Mouse (Mus musculus) kidney, adult 2 months (tissue): ENCODE data around the gene Ripk1. TPM values are rescaled to one million over a fixed set of nuclear protein-coding genes. Genes with fewer than 3 reads are reported as not detected.

ENCODE experiments used
- DNase-seq: peaks from one replicate; pipeline ENCODE4 v3.0.0; 2021
- H3K27ac ChIP-seq: fragments of 200-500 bp; 2 replicates; pipeline ENCODE4 v1.5.1; 2012; ENCODE audit warnings: low read depth, low read length, control low read depth, inconsistent platforms; ENCODE audit not compliant: insufficient read depth
- H3K27me3 ChIP-seq: fragments of 200-500 bp; replicated peaks from 2 replicates; pipeline ENCODE4 v1.6.1; 2012; ENCODE audit warnings: mild to moderate bottlenecking, moderate library complexity, low read length, inconsistent platforms; ENCODE audit not compliant: control insufficient read depth, insufficient read depth
- H3K36me3 ChIP-seq: fragments of 200-500 bp; 2 replicates; pipeline ENCODE4 v1.6.1; 2012; ENCODE audit warnings: mild to moderate bottlenecking, moderate library complexity, low read length, inconsistent platforms; ENCODE audit not compliant: control insufficient read depth, insufficient read depth
- H3K4me1 ChIP-seq: fragments of 200-500 bp; 2 replicates; pipeline ENCODE4 v1.6.1; 2011; ENCODE audit warnings: low read length; ENCODE audit not compliant: control insufficient read depth, insufficient read depth
- H3K4me3 ChIP-seq: fragments of 200-500 bp; 2 replicates; pipeline ENCODE4 v1.5.1; 2011; ENCODE audit warnings: mild to moderate bottlenecking, low read depth, low read length, control low read depth; ENCODE audit not compliant: insufficient read depth
- CTCF ChIP-seq: fragments of 200-500 bp; conservative IDR thresholded peaks from 2 replicates; pipeline ENCODE4 v1.5.1; 2011; ENCODE audit warnings: low read depth, mild to moderate bottlenecking, control low read depth, low read length, moderate library complexity, mixed read lengths; ENCODE audit not compliant: insufficient read depth, insufficient read length
- POLR2A ChIP-seq: fragments of 200-500 bp; IDR thresholded peaks from one replicate; pipeline ENCODE4 v1.6.1; 2011; ENCODE audit warnings: low read depth, low read length, control low read depth
- WGBS: fragments of 180-500 bp; shearing (Covaris S2); methylation state at CpG from one replicate; pipeline ENCODE4 v1.1.7; 2018; 5-methylcytosine and 5-hydroxymethylcytosine counted together
- polyA plus RNA-seq: library from polyadenylated mRNA; depleted of rRNA; stranded (reverse); fragments of >200 nt; gene quantifications from 2 replicates; pipeline ENCODE4 v1.2.3, GENCODE M21; 2012; rRNA removed

The Ripk1 gene
- 7.4 and 7.6 TPM in 2 replicates for polyA plus RNA-seq

DNA sequence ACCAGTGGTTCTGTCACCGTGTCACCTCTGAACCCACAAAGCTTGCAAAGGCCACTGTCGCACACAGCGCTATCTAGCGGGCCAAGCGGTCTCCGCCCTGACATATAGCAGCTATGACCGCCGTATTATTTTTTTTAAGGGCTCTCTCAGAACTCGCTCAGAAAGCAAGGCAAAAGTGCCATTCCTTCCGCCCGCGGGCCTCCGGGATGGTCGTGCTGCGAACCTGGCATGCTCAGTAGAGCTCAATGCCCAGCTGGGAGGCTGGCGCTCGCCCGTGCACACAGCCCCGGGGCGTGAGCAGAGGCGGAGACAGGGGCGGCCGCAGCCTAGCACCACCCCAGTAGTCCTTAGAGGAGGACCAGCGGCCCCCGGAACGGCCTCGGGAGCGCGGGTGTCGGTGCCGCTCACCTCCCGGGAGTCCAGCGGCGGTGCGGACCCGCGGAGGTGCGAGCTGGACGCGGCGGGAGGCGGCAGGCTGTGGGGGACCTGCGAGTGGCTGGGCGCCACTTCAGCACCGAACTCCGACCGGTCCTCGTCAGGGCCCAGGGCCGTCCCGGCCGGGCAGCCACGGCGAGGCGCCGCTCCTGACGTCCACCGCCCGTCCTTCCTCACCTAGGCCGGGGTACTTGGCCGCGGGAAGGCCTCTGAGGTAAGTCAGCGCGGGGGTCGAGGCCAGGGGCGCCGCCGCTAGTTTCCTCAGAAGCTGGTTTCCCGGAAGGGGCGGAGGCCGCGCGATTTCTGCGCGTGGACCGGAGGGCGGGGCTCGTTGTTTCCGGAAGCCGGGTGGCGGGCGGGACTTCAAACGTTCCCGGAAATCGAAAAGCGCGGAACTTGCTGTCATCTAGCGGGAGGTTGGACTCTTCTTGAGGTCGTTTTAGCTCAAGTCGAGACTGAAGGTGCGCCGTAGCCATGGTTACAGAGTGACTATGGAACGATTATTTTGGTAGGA lies at the start of gene Ripk1, which contains the start of gene Serpinb6a:
Ripk1 (plus strand) TSS at position 306 of the 949 bp plus-strand sequence.
Serpinb6a (minus strand) TSS at position 737 of the 949 bp plus-strand sequence.
- peak; percentile 94 for DNase-seq
- peaks cover 4% of the 10 kb centered on the region; the same call in 1 of the 2 replicates for H3K4me1 ChIP-seq
- no peaks in the 10 kb centered on the region for H3K36me3 ChIP-seq
- H3K4me3 ChIP-seq = peak within 1 kb of the TSS; percentile 87
- TF ChIP-seq POLR2A (peak; percentile 40), CTCF (peak; percentile 34; the same call in 1 of the 2 replicates)
- under 1% methylated on average over 92 of the region's 92 CpGs for WGBS
- H3K27ac ChIP-seq = peak within 1 kb of the TSS; percentile 75
- H3K27me3 ChIP-seq = no peaks in the 10 kb centered on the region

DNA sequence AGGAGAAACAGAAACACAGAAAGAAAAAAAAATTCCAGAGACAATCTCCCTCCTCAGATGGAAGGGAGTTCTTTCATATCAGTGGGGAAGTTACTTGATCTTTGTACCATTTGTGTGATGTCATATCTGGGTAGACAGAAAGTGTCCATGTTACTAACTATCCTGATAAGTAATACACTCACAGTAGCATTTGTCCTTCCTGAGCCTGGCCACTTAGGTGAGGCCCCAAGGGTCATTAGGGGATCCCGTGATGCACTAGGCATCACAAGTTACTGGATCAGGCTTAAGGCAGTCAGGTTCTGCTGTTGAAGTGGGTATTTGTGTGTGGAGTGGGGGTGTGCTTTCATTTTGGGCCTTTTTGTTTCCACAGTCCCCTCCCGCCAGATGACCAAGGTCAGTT lies 49.2 kb upstream of the Ripk1 start:
- 87% methylated on average over 2 of the region's 2 CpGs for WGBS

GRCm38 (mm10) chr13:33956571-33957421 lies 45.4 kb upstream of the Ripk1 start:
- WGBS = 42% methylated on average over 6 of the region's 6 CpGs
- Histone ChIP-seq H3K36me3 (no peaks in the 10 kb centered on the region), H3K27me3 (no peaks in the 10 kb centered on the region), H3K4me1 (peaks cover 7% of the 10 kb centered on the region; the same call in 1 of the 2 replicates), H3K4me3 (no peak overlapping the region), H3K27ac (no peak overlapping the region)
- TF ChIP-seq POLR2A = no peak
- TF ChIP-seq CTCF = peak; percentile 26; the same call in 1 of the 2 replicates
- peak; percentile 63 for DNase-seq

More for the DNA sequence above, 49.2 kb upstream of the Ripk1 start:
- Histone ChIP-seq H3K27ac (no peak overlapping the region), H3K27me3 (no peaks in the 10 kb centered on the region), H3K36me3 (no peaks in the 10 kb centered on the region), H3K4me1 (peaks cover 7% of the 10 kb centered on the region; the same call in 1 of the 2 replicates), H3K4me3 (no peak overlapping the region)
- DNase-seq = no peak
- no peak for TF ChIP-seq POLR2A
- TF ChIP-seq CTCF = no peak

DNA sequence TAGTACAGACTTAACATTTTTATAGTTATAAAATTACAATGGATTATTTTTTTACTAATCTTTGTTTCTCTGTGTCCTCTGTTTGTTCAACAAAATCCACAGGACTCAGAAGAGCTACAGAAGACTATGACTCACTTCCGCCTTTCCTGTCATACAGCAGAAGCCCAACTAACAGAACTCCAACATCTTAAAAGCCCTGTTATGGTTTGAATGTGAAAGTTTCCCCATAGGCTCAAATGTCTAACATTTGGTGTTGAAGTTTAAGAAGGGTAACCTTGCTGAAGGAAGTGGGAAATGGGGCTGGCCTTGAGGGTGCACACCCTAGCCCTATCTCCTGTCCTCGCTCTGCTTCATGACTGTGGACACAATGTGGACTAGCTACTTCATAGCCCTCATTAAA lies 42.4 kb upstream of the Ripk1 start:
- H3K4me3 ChIP-seq = no peak overlapping the region
- TF ChIP-seq POLR2A (no peak), CTCF (no peak)
- WGBS = 94% methylated on average over 2 of the region's 2 CpGs

DNA sequence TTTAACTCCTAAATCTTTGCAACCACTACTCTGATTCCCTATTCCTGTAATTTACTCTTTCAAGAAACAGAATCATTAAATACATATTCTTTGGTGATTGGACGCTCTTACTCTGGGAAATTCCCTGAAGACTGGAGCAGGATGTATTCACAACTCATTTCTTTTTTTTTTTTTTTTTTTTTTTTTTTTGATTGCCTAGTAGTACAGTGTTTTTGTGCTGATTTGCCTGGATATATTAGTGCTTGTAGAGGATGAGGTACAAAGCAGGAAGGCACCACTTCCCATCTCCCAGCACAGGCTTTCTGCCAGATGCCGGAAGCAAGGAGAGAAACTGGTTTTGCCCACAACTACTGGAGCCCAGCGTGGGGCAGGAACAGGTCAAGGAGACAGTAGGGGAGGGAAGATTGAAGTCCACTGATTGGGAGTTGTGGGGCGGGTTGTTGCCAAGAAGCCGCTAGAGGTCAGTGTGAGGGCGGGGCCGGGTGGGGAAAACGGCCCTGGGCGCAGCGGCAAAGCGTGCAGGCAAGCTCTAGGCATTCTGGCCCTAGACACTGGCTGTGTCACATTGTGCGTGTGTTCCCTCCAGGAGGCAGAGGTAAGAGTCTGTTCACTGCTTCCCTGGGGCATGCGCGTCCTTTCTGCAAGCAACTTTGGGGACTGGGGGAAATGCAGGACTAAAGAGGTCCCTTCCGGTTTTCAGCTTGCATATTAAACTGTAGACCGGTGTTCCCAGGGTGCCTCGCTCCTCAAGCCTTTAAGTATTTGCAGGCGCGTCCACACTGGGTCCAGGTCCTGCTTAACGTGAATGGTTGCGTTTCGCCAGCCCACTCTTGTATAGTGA lies 37.7 kb upstream of the Ripk1 start, which contains the start of gene Nqo2:
Nqo2 (plus strand) TSS at position 482 of the 841 bp plus-strand sequence.
- no peaks in the 10 kb centered on the region for H3K4me1 ChIP-seq
- no peaks in the 10 kb centered on the region for H3K27me3 ChIP-seq
- H3K4me3 ChIP-seq = peak within 1 kb of the TSS; percentile 69
- 0 out of 2 replicates have a peak, but pooled peaks have one; percentile 29 for TF ChIP-seq CTCF
- peak; percentile 32 for TF ChIP-seq POLR2A
- DNase-seq = peak; percentile 93
- peak within 1 kb of the TSS; percentile 92 for H3K27ac ChIP-seq
- WGBS = 1% methylated on average over 22 of the region's 22 CpGs
- H3K36me3 ChIP-seq = no peaks in the 10 kb centered on the region

More for the DNA sequence above, 42.4 kb upstream of the Ripk1 start:
- no peak for DNase-seq
- Histone ChIP-seq H3K36me3 (no peaks in the 10 kb centered on the region), H3K4me1 (peaks cover 7% of the 10 kb centered on the region; the same call in 1 of the 2 replicates), H3K27me3 (no peaks in the 10 kb centered on the region), H3K27ac (no peak overlapping the region)
